Mouse (Mus musculus) heart, adult 8-10 months (tissue): ENCODE measurements around the gene Mbd3l1. TPM values are rescaled to one million over a fixed set of nuclear protein-coding genes. Genes with fewer than 3 reads are reported as not detected.

Experiments
- DNase-seq: peaks from one replicate; pipeline ENCODE4 v3.0.0; 2022; ENCODE audit warnings: low spot score
- microRNA-seq: library from miRNA; unstranded; fragments of <30 nt; microRNA quantifications from one replicate; pipeline ENCODE4 v1.2.0, GENCODE M21; 2022
- total RNA-seq, 4 experiments: library from RNA; stranded (reverse); gene quantifications; 2 replicates each; pipeline ENCODE4 v1.2.4; 2022

The Mbd3l1 gene
- not detected for total RNA-seq

GRCm38 (mm10) chr9:18478168-18478567, at the start of gene Mbd3l1, which contains the start of gene Zfp558:
Gene Mbd3l1 (plus strand): TSS chr9:18478359.
Gene Zfp558 (minus strand): TSS chr9:18478268.
- DNase-seq: no peak

GRCm38 (mm10) chr9:18430354-18430753, 47.8 kb upstream of the Mbd3l1 start, which contains the start of gene Mbd3l2:
Gene Mbd3l2 (plus strand): TSS chr9:18430654.
- DNase-seq: no peak

DNA sequence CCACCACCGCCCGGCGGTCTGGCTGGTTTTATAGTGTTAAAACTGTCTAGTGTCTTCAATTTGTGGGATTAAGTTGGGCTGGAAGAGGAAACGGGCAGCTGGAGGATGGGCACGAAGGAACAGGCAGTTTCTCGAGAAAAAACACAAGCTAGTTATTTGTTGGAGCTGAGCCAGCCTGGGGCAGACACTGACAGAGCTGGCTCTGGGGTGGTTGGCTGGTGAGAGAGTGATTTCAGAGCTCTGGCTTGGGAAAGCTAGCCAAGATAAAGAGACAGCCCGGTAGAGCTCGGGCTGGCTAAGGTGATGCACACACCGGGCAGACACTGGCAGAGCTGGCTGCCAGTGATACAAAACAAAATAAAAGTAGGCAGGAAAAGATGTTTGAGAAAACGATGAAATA, 46.5 kb upstream of the Mbd3l1 start:
- no peak for DNase-seq

- DNase-seq: no peak
Measured at GRCm38 (mm10) chr9:18456520-18456919, 21.6 kb upstream of the Mbd3l1 start.

DNA sequence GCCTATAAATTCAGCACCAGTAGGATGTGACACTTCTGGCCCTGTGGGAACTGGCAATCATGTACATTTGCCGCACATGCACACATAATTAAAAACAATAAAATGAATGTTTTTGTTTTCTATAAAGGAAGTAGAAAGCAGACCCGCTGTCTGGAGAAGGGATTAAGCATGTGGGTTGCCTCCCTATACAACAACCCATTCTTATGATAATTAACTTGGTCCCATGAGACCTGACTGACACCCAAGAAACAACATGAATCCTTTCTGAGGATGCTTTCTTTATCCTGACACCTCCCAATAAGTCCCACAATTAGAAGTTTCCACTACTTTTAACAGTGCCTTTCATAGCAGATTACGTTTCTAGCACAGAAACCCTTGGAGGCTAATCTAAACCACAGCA, 10.8 kb upstream of the Mbd3l1 start:
- no peak for DNase-seq

DNA sequence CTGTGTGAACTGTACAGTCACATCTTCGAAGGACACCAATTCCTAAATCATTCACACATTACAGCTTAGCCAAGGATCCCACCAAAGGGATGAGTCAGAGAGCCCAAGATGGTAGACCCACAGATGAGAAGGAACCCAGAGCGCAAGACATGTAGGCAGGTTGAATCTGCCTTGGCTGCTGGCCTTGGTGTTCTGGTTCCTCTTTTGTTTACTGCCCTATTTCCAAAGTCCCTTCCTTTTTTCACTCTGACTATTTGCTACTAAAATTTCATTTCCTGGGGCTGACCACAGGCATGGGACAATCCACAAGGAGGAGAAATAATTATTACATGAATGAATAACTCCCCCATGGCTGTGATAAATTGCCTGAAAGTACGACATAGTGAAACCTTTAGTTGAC, 10.2 kb upstream of the Mbd3l1 start:
- DNase-seq: no peak

- DNase-seq: peak; percentile 67
Measured at GRCm38 (mm10) chr9:18473324-18474128, 4.6 kb upstream of the Mbd3l1 start.

- DNase-seq: no peak
Measured at GRCm38 (mm10) chr9:18508098-18508497, 29.9 kb downstream of the Mbd3l1 start.

Small RNAs within 50 kb of the gene (microRNA-seq; reads per million reads assigned to microRNA genes)
- gene Gm22854: not detected

Other genes starting within 250 kb of the Mbd3l1 start
- 10 to 100 TPM; 48.6 to 59.7 (median 55.7) TPM for gene Chordc1, start 186.2 kb upstream of the Mbd3l1 start, total RNA-seq
- 1 to 10 TPM; 5.5 to 7.9 (median 6.3) TPM for gene Naalad2, start 75.4 kb upstream of the Mbd3l1 start, total RNA-seq
- not detected for gene Ubtfl1, start 73.9 kb upstream of the Mbd3l1 start, total RNA-seq
- not detected for gene Mbd3l2, start 47.7 kb upstream of the Mbd3l1 start, total RNA-seq
- gene Zfp558, start 91 bp upstream of the Mbd3l1 start, total RNA-seq: 1 to 10 TPM in 3 of 4 experiments, under 1 TPM in 1; 0.97 to 2.3 (median 1.5) TPM
- gene Muc16, start 196.2 kb downstream of the Mbd3l1 start, total RNA-seq: 10 to 100 TPM in 1 of 4 experiments, 1 to 10 TPM in 3; 6.3 to 11.5 (median 9.4) TPM